Mouse (Mus musculus) forebrain, embryonic 13.5 days (tissue): ENCODE results near the gene Prss44. TPM values are rescaled to one million over a fixed set of nuclear protein-coding genes. Genes with fewer than 3 reads are reported as not detected.
"Not testable (repeated sequence)": the region's sequence is repeated elsewhere in the genome, so short reads cannot be mapped to it uniquely, and the experiment has no call there.

Experiments used
- ATAC-seq: fragments of 200-750 bp; cut with Nextera tagmentation; 2 replicates; pipeline ENCODE4 v1.8.0; 2017
- H3K27ac ChIP-seq: fragments of 300-500 bp; sonication (generic); 2 replicates; pipeline ENCODE4 v1.5.1; 2015; ENCODE audit warnings: inconsistent platforms, mild to moderate bottlenecking, moderate library complexity
- H3K27me3 ChIP-seq: fragments of 300-500 bp; sonication (generic); 2 replicates; pipeline ENCODE4 v1.6.1; 2015; ENCODE audit warnings: mild to moderate bottlenecking, inconsistent platforms
- H3K36me3 ChIP-seq: fragments of 300-500 bp; sonication (generic); 2 replicates; pipeline ENCODE4 v1.6.1; 2015; ENCODE audit warnings: mild to moderate bottlenecking, inconsistent platforms; ENCODE audit not compliant: poor library complexity, severe bottlenecking
- H3K4me1 ChIP-seq: fragments of 300-500 bp; sonication (generic); 2 replicates; pipeline ENCODE4 v1.6.1; 2015; ENCODE audit warnings: inconsistent platforms
- H3K4me2 ChIP-seq: fragments of 300-500 bp; sonication (generic); 2 replicates; pipeline ENCODE4 v1.6.1; 2015; ENCODE audit warnings: inconsistent platforms, mild to moderate bottlenecking, moderate library complexity
- H3K4me3 ChIP-seq: fragments of 300-500 bp; sonication (generic); 2 replicates; pipeline ENCODE4 v1.5.1; 2015; ENCODE audit warnings: mild to moderate bottlenecking, inconsistent platforms
- H3K9ac ChIP-seq: fragments of 300-500 bp; sonication (generic); 2 replicates; pipeline ENCODE4 v1.6.1; 2015; ENCODE audit warnings: mild to moderate bottlenecking, inconsistent platforms
- H3K9me3 ChIP-seq: fragments of 300-500 bp; sonication (generic); replicated peaks from 2 replicates; pipeline ENCODE4 v1.6.1; 2016; ENCODE audit warnings: inconsistent platforms
- WGBS: fragments of 180-500 bp; shearing (Covaris S2); methylation state at CpG from one replicate; pipeline ENCODE4 v1.1.7; 2015; 5-methylcytosine and 5-hydroxymethylcytosine counted together
- polyA plus RNA-seq: library from polyadenylated mRNA; unstranded; fragments of >200 nt; fragmentation: Nextera tagmentation; extraction: Ambion mirVana; gene quantifications from 2 replicates; pipeline ENCODE4 v1.2.1, GENCODE M21; 2015

Gene Prss44
- polyA plus RNA-seq, 1 experiment from 2014 or later: not detected

DNA sequence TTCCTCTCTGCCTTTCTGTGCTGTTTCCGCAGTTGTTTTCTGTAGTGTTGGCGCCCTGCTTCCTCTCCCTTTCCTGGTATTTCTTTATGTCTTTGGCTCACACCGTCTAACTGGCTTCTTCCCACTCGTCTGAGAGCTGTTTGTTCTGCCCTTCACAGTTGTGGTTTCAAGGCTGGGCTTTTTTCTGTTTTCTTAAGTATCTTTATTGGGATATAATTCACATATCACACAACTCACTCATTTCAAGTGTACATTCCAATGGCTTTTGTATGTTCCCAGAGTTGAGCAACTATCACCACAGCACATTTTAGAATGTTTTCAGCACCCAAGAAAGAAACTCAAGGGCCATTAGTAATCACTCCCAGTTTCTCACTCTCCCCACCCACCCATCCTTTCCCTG lies 23.3 kb upstream of the Prss44 start:
- H3K9ac ChIP-seq: no peak overlapping the region

DNA sequence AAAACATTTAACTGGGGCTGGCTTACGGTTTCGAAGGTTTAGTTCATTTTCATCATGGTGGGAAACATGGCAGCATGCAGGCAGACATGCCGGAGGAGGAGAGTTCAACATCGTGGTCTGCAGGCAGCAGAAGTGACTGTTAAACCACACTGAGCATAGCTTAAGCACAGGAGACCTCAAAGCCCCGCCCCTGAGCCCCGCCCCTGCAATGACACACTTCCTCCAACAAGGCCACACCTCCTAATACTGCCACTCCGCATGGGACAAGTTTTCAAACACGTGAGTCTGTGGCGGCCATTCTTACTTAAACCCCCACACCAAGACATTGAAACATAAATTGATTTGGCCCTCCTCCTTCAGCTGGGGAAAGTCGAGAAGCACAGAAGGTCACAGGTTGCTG lies 16.8 kb upstream of the Prss44 start:
- no peaks in the 10 kb centered on the region for H3K36me3 ChIP-seq
- no peaks in the 10 kb centered on the region for H3K4me1 ChIP-seq
- H3K9ac ChIP-seq: no peak overlapping the region
- no peak overlapping the region for H3K4me2 ChIP-seq
- WGBS: 89% methylated on average over 10 of the region's 10 CpGs
- H3K4me3 ChIP-seq: no peak overlapping the region
- H3K27me3 ChIP-seq: no peaks in the 10 kb centered on the region
- H3K9me3 ChIP-seq: no peaks in the 10 kb centered on the region
- no peak overlapping the region for H3K27ac ChIP-seq
- ATAC-seq: no peak

More for the DNA sequence above, 23.3 kb upstream of the Prss44 start:
- Histone ChIP-seq H3K36me3 (no peaks in the 10 kb centered on the region), H3K27ac (no peak overlapping the region), H3K4me1 (no peaks in the 10 kb centered on the region), H3K4me3 (no peak overlapping the region), H3K27me3 (no peaks in the 10 kb centered on the region), H3K4me2 (no peak overlapping the region), H3K9me3 (no peaks in the 10 kb centered on the region)
- 77% methylated on average over 4 of the region's 4 CpGs for WGBS
- ATAC-seq: no peak

DNA sequence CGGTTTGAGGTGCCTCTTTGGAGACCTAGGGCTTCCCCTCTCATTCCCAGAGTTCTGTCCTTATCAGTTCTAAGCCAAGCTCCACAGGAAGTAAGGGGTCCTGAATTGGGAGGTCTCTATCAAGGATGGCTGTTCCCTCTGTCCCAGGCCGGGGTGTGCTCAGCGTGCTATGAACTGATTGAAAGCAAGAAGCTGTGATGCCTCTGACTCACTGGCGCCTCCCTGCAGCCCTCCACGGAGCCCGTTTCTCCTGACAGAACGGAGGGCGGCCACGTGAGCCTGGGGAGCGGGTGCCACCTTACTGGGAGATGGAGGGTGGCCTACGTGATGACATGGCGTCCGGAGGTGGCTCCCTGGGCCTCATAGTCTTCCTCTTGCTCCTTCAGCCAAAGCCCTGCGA lies 15.9 kb upstream of the Prss44 start, which contains the start of gene Prss42:
Gene Prss42 (plus strand): TSS at position 301 of the 400 bp plus-strand sequence.
- 91% methylated on average over 14 of the region's 14 CpGs for WGBS

DNA sequence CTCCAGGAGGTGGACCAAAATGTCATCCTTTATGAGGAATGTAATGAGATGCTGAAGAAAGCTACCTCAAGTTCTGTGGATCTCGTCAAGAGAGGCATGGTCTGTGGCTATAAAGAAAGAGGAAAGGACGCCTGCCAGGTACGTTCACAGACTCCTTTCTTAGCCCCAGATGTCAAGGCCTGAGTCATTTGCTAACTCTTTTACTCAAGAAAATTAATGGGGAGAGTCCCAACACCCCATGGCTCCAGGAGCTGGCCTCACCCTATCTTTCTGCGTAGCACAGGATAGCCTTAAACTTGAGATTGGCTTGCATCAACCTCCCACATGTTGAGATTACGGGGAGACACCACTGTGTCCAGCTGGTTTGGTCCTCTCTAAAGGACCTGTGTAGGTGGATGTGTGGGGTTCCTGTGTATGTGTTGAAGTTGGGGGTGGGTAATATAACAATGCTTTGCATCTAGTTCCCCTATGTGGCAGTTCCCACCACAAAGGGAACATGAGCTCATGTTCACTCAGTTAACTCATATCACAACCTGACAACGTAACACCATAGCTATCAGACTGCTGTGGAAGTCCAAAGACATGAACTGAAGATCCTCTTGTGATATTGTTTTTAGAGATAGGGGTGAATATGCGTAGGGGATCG lies 12.8 kb upstream of the Prss44 start:
- no peaks in the 10 kb centered on the region for H3K36me3 ChIP-seq
- H3K9me3 ChIP-seq: no peaks in the 10 kb centered on the region
- H3K27me3 ChIP-seq: no peaks in the 10 kb centered on the region
- ATAC-seq: no peak
- no peak overlapping the region for H3K9ac ChIP-seq
- no peak overlapping the region for H3K4me3 ChIP-seq
- H3K27ac ChIP-seq: no peak overlapping the region
- H3K4me2 ChIP-seq: no peak overlapping the region
- 88% methylated on average over 8 of the region's 8 CpGs for WGBS
- H3K4me1 ChIP-seq: no peaks in the 10 kb centered on the region

More for the DNA sequence above, 15.9 kb upstream of the Prss44 start, which contains the start of gene Prss42:
- H3K4me3 ChIP-seq: no peak within 1 kb of the TSS
- no peak within 1 kb of the TSS for H3K27ac ChIP-seq
- no peak for ATAC-seq
- no peaks in the 10 kb centered on the region for H3K36me3 ChIP-seq
- H3K27me3 ChIP-seq: no peaks in the 10 kb centered on the region
- no peak within 1 kb of the TSS for H3K9ac ChIP-seq
- no peak within 1 kb of the TSS for H3K4me2 ChIP-seq
- no peaks in the 10 kb centered on the region for H3K9me3 ChIP-seq
- no peaks in the 10 kb centered on the region for H3K4me1 ChIP-seq

DNA sequence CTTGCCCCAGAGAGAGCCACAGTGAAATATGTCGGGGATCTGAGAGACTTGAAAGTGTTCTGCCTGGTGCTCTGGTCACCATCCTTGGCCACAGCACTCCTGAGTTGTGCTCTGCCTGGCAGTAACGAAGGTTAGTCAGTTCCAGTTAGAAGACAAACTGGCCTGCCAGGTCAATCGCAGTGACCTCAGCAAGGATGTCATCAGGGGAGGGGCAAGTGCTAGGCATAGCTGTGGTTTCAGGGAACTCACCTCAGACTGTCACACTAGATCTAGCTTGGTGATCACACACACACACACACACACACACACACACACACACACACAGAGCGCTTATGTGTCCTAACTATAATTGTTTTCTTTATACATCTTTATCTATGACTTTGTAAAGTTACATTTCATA lies 10.5 kb upstream of the Prss44 start:
- Histone ChIP-seq H3K4me2 (no peak overlapping the region), H3K4me3 (no peak overlapping the region), H3K9me3 (no peaks in the 10 kb centered on the region), H3K27ac (no peak overlapping the region), H3K9ac (no peak overlapping the region), H3K36me3 (no peaks in the 10 kb centered on the region), H3K4me1 (no peaks in the 10 kb centered on the region), H3K27me3 (no peaks in the 10 kb centered on the region)
- 73% methylated on average over 4 of the region's 4 CpGs for WGBS
- ATAC-seq: no peak

DNA sequence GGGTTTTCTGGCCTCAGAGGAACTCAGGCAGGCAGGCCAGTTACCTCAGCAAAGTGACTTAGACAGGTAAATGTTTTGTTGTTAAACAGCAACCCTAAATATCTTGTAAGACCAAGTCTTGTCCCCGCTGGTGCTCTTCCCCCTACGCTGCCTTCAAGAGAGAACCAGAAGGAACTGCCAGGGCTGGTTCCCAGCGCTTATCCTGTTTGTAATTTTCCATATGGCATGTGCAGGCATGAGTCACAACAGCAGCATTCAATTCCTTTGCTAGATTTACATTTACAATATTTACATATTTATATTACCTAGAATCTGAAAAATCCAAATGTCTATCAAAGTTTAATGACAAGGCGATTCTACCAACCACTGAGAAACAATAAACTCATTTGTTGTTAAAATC lies 3.7 kb upstream of the Prss44 start:
- H3K4me2 ChIP-seq: no peak overlapping the region
- no peaks in the 10 kb centered on the region for H3K9me3 ChIP-seq
- no peaks in the 10 kb centered on the region for H3K36me3 ChIP-seq
- H3K9ac ChIP-seq: no peak overlapping the region
- no peak for ATAC-seq
- H3K4me3 ChIP-seq: no peak overlapping the region
- 85% methylated on average over 4 of the region's 4 CpGs for WGBS
- H3K27ac ChIP-seq: no peak overlapping the region
- H3K27me3 ChIP-seq: no peaks in the 10 kb centered on the region
- H3K4me1 ChIP-seq: no peaks in the 10 kb centered on the region

DNA sequence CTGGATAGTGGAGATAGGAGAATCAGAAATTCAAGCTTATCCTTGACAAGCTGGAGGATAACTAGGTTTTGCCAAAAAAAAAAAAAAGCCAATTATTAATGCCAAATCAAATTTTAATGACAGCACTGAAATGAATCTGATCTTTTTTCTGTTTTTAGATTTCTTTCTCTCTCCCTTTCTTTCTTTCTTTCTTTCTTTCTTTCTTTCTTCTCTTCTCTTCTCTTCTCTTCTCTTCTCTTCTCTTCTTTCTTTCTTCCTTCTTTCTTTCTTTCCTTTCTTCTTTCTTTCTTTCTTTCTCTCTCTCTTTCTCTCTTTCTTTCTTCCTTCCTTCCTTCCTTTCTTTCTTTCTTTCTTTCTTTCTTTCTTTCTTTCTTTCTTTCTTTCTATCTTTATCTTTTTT lies 6.8 kb downstream of the Prss44 start:
- ATAC-seq, H3K4me2 ChIP-seq, H3K4me1 ChIP-seq, H3K9ac ChIP-seq, H3K27me3 ChIP-seq, H3K27ac ChIP-seq, H3K4me3 ChIP-seq, H3K36me3 ChIP-seq, H3K9me3 ChIP-seq: not testable (repeated sequence)

DNA sequence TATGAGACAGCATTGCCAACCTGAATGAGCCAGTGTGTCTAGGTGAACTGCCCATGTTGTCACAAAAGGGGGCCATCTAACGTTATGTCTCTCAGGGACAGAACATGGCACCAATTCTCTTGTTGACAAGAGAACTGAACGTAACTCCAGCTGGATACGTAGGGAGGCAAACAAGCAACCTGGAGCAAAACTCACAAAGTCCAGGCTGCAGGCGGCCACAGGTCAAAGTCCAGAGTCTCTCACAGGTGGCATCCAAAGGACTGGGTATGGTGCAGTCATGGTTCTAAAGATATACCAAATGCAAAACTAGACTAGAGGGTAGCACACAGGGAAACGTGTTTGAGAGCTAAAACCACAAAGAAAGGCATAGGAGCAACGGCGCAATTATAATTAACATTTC lies 7.6 kb downstream of the Prss44 start:
- Histone ChIP-seq H3K9me3 (no peaks in the 10 kb centered on the region), H3K4me1 (no peaks in the 10 kb centered on the region), H3K4me3 (no peak overlapping the region), H3K36me3 (no peaks in the 10 kb centered on the region), H3K4me2 (no peak overlapping the region), H3K27ac (no peak overlapping the region), H3K27me3 (no peaks in the 10 kb centered on the region), H3K9ac (no peak overlapping the region)
- 87% methylated on average over 7 of the region's 7 CpGs for WGBS
- no peak for ATAC-seq

DNA sequence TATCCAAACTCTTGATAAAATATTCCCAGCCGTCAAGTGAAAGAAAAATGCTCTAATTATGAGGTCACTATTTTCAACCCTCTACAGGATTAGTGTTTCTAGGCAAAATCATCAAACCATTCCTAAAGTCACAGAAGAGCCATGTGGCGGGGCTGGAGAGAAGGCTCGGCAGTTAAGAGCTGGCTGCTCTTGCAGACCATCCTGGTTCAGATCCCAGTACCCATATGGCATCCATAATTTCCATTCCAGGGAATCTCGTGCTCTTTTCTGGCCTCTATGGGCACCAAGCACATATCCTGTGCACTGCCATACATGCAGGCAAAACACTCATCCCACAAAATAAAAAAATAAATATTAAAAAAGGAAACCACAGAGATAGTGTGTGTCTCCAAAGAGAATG lies 11.6 kb downstream of the Prss44 start:
- 82% methylated on average over 4 of the region's 4 CpGs for WGBS
- no peak overlapping the region for H3K4me2 ChIP-seq
- ATAC-seq: no peak
- no peaks in the 10 kb centered on the region for H3K36me3 ChIP-seq
- H3K4me1 ChIP-seq: no peaks in the 10 kb centered on the region
- H3K27me3 ChIP-seq: no peaks in the 10 kb centered on the region
- no peak overlapping the region for H3K9ac ChIP-seq
- no peak overlapping the region for H3K4me3 ChIP-seq
- no peak overlapping the region for H3K27ac ChIP-seq
- no peaks in the 10 kb centered on the region for H3K9me3 ChIP-seq

DNA sequence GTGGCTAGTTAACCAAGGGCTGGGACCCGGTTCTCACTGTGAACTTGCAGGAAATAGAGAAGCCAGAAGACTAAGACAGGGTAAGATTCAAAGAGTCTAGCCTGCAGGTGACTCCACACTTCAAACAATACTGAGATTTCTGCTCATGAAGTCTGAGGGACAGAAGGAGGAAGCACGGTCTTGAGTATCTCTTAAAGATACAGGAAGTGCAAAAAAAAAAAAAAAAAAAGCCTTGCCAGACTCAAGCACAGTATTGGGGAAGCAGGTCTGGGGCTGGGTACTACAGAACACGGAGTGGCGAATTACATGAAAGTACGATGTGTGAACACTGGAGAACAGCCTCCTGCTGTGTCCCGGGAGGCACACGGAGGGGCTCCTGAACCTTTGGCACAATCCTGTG lies 12.0 kb downstream of the Prss44 start:
- H3K36me3 ChIP-seq: no peaks in the 10 kb centered on the region
- H3K9ac ChIP-seq: no peak overlapping the region
- no peaks in the 10 kb centered on the region for H3K9me3 ChIP-seq
- no peak overlapping the region for H3K4me3 ChIP-seq
- no peaks in the 10 kb centered on the region for H3K27me3 ChIP-seq
- 73% methylated on average over 7 of the region's 7 CpGs for WGBS
- H3K4me1 ChIP-seq: no peaks in the 10 kb centered on the region
- no peak overlapping the region for H3K27ac ChIP-seq
- H3K4me2 ChIP-seq: no peak overlapping the region
- no peak for ATAC-seq

DNA sequence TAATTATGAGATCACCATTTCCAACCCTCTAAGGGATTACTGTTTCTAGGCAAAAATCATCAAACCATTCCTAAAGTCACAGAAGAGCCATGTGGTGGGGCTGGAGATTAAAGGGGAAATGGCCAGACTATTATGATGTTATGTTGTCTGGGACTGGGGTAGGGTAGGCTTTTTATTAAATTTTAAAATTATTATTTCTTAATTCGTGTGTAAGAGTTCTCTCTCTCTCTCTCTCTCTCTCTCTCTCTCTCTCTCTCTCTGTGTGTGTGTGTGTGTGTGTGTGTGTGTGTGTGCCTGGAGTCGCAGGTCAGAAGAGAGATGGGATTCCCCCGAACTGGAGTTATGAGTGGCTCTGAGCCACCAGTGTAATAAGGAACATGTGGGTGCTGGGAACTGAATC lies 12.6 kb downstream of the Prss44 start, which contains the start of gene Prss43:
Gene Prss43 (plus strand): TSS at position 301 of the 400 bp plus-strand sequence.
- no peaks in the 10 kb centered on the region for H3K4me1 ChIP-seq
- no peak within 1 kb of the TSS for H3K4me3 ChIP-seq
- WGBS: 72% methylated on average over 3 of the region's 3 CpGs
- H3K9me3 ChIP-seq: no peaks in the 10 kb centered on the region
- no peaks in the 10 kb centered on the region for H3K36me3 ChIP-seq
- H3K4me2 ChIP-seq: no peak within 1 kb of the TSS
- no peak for ATAC-seq
- H3K27me3 ChIP-seq: no peaks in the 10 kb centered on the region
- H3K27ac ChIP-seq: no peak within 1 kb of the TSS
- no peak within 1 kb of the TSS for H3K9ac ChIP-seq

DNA sequence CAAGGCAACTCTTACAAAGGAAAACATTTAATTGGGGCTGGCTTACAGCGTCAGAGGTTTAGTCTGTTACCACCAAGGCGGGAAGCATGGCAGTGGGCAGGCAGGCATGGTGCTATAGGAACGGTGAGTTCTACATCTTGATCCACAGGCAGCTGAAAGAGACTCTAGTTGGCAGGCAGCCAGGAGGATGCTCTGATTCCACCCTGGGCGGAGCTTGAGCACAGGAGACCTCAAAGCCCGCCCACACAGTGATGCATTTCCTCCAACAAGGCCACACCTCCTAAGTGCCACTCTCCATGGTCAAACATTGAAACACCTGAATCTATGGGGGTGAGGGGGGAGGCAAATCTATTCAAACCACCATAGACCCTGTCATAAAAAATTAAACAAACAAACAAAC lies 19.2 kb downstream of the Prss44 start:
- no peak for ATAC-seq
- Histone ChIP-seq H3K4me2 (no peak overlapping the region), H3K27me3 (no peaks in the 10 kb centered on the region), H3K9me3 (no peaks in the 10 kb centered on the region), H3K36me3 (no peaks in the 10 kb centered on the region), H3K27ac (no peak overlapping the region), H3K9ac (no peak overlapping the region), H3K4me3 (no peak overlapping the region), H3K4me1 (0 out of 2 replicates have a peak, but pooled peaks cover 5% of the 10 kb centered on the region)
- WGBS: 68% methylated on average over 5 of the region's 5 CpGs

DNA sequence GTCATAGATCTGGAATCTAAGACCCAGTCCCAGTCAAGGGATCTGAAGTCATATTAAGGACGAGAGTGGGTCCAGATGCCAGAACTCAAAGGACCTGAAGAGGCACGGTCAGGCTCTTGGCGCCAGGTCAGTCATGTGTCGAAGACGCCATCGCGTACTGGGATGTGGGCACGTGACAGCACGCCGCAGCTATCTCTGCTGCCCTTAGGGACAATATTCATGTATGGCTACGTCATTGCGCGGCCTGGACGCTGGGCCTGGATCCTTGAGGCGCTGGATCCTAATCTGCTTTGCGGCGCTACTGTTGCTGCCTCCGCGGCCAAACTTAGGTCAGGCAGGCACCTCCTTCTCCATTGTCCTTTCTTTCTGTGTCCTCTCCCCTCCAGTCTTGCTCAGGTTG lies 20.6 kb downstream of the Prss44 start, which contains the start of gene Prss45:
Gene Prss45 (plus strand): TSS at position 178 of the 400 bp plus-strand sequence.
- Histone ChIP-seq H3K36me3 (no peaks in the 10 kb centered on the region), H3K4me2 (no peak within 1 kb of the TSS; the same call in 1 of the 2 replicates), H3K4me3 (no peak within 1 kb of the TSS), H3K9ac (no peak within 1 kb of the TSS), H3K9me3 (no peaks in the 10 kb centered on the region), H3K4me1 (0 out of 2 replicates have a peak, but pooled peaks cover 5% of the 10 kb centered on the region), H3K27me3 (no peaks in the 10 kb centered on the region), H3K27ac (no peak within 1 kb of the TSS)
- WGBS: 78% methylated on average over 19 of the region's 19 CpGs
- ATAC-seq: no peak
